Mouse (Mus musculus): ENCODE measurements around the gene Tm4sf20. TPM values are rescaled to one million over a fixed set of nuclear protein-coding genes. Genes with fewer than 3 reads are reported as not detected.

Tm4sf20 gene
- polyA plus RNA-seq, 1 experiment from 2014 or later = 0.23 TPM

DNA sequence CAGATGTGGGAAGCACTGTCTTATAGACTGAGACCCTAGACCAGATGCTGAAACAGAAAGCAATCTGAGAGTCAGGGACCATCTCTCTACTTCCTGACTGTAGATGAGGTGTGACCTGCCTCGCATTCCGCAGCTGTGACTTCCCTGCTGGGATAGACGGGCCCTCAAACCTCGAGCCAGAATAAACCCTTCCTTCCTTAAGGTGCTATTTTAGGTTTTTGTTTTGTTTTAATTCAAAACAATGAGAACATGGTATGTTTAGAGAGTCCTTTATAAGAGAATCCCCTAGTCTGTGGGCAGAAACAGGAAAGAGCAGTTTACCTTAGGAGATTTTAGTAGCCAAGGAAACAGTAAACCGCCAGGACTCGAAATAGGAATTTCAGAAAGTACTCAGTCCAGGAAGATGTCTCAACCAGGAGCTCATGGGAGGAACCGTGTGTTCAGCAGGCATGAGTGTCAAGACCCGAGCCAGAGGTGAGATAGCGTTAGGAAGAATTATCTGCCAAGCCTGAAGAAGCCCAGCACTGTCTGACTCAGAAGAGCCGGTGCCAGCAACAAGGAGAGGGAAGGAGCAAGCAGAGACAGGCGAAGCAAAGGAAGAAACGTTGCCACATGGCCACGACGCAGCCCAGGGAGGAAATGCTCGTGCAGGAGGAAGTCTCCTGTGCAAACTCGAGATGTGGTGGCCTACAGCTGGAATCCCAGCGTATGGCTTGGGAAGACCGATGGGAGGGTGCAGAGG is 27.6 kb upstream of the Tm4sf20 start:
- Histone ChIP-seq H3K4me1 (peaks cover 6% of the 10 kb centered on the region; the same call in 1 of the 2 replicates), H3K9ac (no peak overlapping the region), H3K27ac (no peak overlapping the region), H3K36me3 (no peaks in the 10 kb centered on the region), H3K4me3 (no peak overlapping the region), H3K9me3 (no peaks in the 10 kb centered on the region), H3K4me2 (replicated peaks) (no peak overlapping the region), H3K27me3 (no peaks in the 10 kb centered on the region)
- 62% methylated on average over 18 of the region's 18 CpGs for WGBS
- ATAC-seq (ENCODE audit: low FRiP score, low read depth) = no peak

DNA sequence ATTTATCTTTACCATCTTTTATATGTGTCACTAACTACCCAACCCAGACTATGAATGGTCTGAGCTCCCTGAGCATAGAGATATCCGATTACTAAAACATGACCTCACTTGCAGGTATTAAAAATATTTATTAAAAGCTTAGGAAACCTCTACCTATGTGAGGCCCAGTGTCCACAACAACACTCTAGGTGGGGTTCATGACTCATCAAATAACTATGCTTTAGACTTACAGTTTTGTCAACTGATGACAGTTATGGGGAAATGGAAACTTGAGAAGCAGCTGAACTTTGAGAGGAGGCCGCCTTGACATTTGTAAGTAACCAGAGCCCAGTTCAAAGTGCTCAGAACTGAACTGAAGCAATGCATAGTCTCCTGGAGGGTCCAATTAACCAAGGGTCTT is 26.9 kb upstream of the Tm4sf20 start:
- Histone ChIP-seq H3K4me3 (no peak overlapping the region), H3K36me3 (no peaks in the 10 kb centered on the region)
- WGBS = 72% methylated on average over 2 of the region's 2 CpGs

DNA sequence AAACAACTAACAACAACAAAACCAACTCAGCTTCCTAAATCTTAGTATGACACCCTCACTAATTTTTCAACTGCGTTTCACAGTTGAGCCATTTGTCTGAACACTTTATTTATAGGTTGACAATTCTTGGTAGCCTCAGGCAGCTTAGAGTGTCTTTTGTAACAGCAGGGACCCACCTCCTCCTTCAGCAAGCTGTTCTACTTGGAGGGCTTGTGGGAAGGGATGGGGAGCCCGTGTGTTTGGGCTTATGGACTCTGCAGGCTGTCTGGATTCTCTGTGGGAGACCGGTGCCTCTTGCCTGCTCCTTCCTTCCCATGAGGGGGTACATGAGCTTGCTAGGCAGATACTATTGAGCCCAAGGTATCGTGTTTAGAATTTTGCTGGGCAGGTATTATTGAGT is 25.7 kb upstream of the Tm4sf20 start:
- no peaks in the 10 kb centered on the region for H3K36me3 ChIP-seq
- no peak overlapping the region for H3K4me3 ChIP-seq
- no peaks in the 10 kb centered on the region for H3K27me3 ChIP-seq
- peaks cover 6% of the 10 kb centered on the region; the same call in 1 of the 2 replicates for H3K4me1 ChIP-seq
- WGBS = 57% methylated on average over 4 of the region's 4 CpGs
- H3K27ac ChIP-seq = no peak overlapping the region
- no peak for ATAC-seq (ENCODE audit: low FRiP score, low read depth)
- H3K9ac ChIP-seq = no peak overlapping the region
- H3K4me2 ChIP-seq (replicated peaks) = no peak overlapping the region
- H3K9me3 ChIP-seq = no peaks in the 10 kb centered on the region

More for the DNA sequence above, 26.9 kb upstream of the Tm4sf20 start:
- Histone ChIP-seq H3K27me3 (no peaks in the 10 kb centered on the region), H3K27ac (no peak overlapping the region), H3K4me2 (replicated peaks) (no peak overlapping the region), H3K4me1 (peaks cover 6% of the 10 kb centered on the region; the same call in 1 of the 2 replicates), H3K9ac (no peak overlapping the region), H3K9me3 (no peaks in the 10 kb centered on the region)
- ATAC-seq (ENCODE audit: low FRiP score, low read depth) = no peak

DNA sequence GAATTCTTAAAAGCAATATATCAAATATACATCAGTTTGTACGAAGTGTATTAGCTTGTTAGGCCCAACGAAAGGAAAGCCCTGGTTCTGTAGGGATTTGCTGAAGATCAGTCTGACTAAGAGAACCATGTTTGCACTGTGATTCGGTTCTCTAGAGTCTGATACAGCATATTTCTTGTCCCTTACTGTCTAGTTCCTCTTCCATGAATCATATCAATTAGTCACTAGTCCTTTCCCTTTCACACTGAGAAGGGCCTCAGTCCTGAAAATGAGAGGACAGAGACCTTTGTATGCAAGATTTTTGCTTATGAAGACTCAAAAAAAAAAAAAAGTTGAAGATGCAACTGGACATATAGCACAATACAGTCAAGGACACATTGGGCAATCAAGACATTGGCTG is 24.8 kb upstream of the Tm4sf20 start:
- H3K4me1 ChIP-seq = peaks cover 7% of the 10 kb centered on the region; the same call in 1 of the 2 replicates
- no peak for ATAC-seq (ENCODE audit: low FRiP score, low read depth)
- no peak overlapping the region for H3K9ac ChIP-seq
- no peaks in the 10 kb centered on the region for H3K36me3 ChIP-seq
- no peak overlapping the region for H3K4me2 ChIP-seq (replicated peaks)
- H3K9me3 ChIP-seq = no peaks in the 10 kb centered on the region
- no peak overlapping the region for H3K4me3 ChIP-seq
- H3K27me3 ChIP-seq = no peaks in the 10 kb centered on the region
- H3K27ac ChIP-seq = no peak overlapping the region
- 86% methylated on average over 3 of the region's 3 CpGs for WGBS

DNA sequence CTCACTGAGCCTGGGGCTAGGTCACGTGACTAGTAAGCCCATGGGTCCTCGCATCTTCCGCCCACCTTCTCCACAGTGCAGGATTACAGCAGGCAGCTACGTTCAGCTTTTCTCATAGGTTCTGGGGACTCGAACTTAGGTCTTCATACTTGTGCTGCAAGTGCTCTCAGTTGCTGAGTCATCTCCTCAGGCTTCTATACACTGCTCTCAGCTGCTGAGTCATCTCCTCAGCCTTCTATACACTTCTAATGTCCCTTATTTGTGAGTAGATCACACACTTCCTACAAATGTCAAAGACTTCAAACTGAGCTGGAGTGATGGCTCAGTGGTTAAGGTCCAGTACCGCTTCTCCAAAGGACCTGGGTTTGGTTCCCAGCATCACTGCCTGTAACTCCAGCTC is 24.0 kb upstream of the Tm4sf20 start:
- Histone ChIP-seq H3K4me2 (replicated peaks) (no peak overlapping the region), H3K9me3 (no peaks in the 10 kb centered on the region), H3K27me3 (no peaks in the 10 kb centered on the region), H3K27ac (no peak overlapping the region), H3K9ac (no peak overlapping the region), H3K4me1 (peaks cover 14% of the 10 kb centered on the region; the same call in 1 of the 2 replicates), H3K36me3 (no peaks in the 10 kb centered on the region), H3K4me3 (no peak overlapping the region)
- 88% methylated on average over 6 of the region's 6 CpGs for WGBS
- ATAC-seq (ENCODE audit: low FRiP score, low read depth) = no peak

DNA sequence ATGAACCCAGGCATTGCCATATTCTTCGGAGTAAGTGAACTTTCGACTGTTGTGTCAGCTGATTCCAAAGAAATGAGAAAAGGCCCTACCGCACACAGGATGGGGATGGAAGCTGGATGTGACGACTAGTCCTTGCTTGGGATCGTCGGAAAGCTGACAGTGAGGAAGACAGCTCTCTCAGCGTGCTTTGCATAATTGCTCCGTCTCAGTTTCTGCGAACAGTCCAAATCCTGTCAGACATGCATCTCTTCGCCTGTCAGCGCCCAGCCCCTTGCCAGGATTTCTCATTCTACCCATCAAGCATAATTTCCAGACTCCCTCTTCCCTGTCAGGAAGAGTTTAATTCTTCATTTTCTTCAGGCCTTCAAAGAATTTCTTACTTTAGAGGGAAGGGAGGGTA is 22.8 kb upstream of the Tm4sf20 start:
- Histone ChIP-seq H3K4me1 (peaks cover 14% of the 10 kb centered on the region; the same call in 1 of the 2 replicates), H3K27ac (no peak overlapping the region), H3K4me3 (no peak overlapping the region), H3K9ac (no peak overlapping the region), H3K36me3 (no peaks in the 10 kb centered on the region), H3K27me3 (no peaks in the 10 kb centered on the region), H3K9me3 (no peaks in the 10 kb centered on the region), H3K4me2 (replicated peaks) (no peak overlapping the region)
- ATAC-seq (ENCODE audit: low FRiP score, low read depth) = no peak
- 85% methylated on average over 11 of the region's 11 CpGs for WGBS

DNA sequence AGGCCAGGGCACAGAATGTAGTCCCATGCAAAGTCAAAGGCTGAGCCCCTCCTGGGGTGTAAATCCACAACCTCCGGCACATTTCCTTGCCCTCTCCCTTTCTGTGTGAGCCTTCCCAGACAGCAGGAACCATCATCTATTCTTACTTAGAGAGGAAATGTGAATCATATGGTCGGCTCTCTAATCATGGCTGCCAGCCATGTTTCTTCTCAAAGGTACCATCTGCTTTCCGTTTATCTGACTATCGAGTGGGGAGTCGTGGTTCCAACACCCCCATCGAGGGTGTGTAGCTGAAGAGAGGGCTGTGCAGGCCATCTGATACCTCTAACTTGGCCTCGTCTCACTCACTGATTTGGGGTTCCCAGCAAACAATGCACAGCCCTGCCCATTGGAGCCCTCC is 19.8 kb upstream of the Tm4sf20 start:
- Histone ChIP-seq H3K9me3 (no peaks in the 10 kb centered on the region), H3K27me3 (no peaks in the 10 kb centered on the region), H3K27ac (no peak overlapping the region; the same call in 1 of the 2 replicates), H3K4me2 (replicated peaks) (no peak overlapping the region), H3K36me3 (no peaks in the 10 kb centered on the region), H3K4me1 (peaks cover 8% of the 10 kb centered on the region; the same call in 1 of the 2 replicates), H3K9ac (no peak overlapping the region), H3K4me3 (no peak overlapping the region)
- 49% methylated on average over 7 of the region's 7 CpGs for WGBS
- peak; percentile 45; the same call in 1 of the 2 replicates for ATAC-seq (ENCODE audit: low FRiP score, low read depth)

DNA sequence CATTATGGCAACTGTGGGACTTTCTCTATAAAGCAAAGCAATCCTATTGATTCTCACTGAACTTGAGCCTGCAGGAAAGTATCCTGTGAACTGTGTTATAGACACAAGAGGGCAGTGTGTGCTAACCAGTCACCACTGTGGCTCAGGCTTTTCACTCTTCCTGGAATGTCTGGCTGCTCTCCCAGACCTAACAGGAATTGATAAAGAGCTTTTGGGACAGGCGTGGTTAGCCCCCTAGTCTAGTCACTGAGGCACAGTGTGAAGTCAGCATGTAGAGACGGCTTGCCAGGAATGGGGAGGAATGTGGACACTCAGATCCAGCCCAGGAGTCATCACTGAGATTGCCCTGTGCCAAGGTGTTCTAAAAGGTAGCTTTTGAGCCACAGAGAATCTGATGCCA is 19.2 kb upstream of the Tm4sf20 start:
- peak; percentile 86 for ATAC-seq (ENCODE audit: low FRiP score, low read depth)

DNA sequence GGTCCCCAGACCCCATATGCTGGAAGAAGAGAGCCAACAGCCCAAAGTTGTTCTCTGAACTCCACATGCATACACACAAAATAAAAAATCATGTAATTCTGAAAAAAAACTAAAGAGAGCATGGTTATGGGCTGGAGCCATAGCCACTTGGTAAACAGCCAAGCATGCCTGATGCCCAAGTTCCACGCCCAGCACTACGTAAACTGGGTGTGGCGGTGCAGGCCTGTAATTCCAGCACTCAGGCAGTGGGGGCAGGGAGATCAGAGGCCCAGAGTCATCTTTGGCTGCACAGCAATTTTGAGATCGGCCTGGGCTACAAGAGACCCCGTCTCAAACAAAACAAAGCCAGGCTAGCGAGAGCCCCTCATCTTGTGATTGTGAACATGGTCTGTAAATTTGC is 17.3 kb upstream of the Tm4sf20 start:
- no peaks in the 10 kb centered on the region for H3K27me3 ChIP-seq
- H3K4me1 ChIP-seq = peaks cover 8% of the 10 kb centered on the region; the same call in 1 of the 2 replicates
- no peak overlapping the region for H3K27ac ChIP-seq
- H3K9me3 ChIP-seq = no peaks in the 10 kb centered on the region
- H3K4me2 ChIP-seq (replicated peaks) = no peak overlapping the region
- no peak overlapping the region for H3K9ac ChIP-seq
- H3K4me3 ChIP-seq = no peak overlapping the region
- WGBS = 61% methylated on average over 6 of the region's 6 CpGs
- no peak for ATAC-seq (ENCODE audit: low FRiP score, low read depth)
- H3K36me3 ChIP-seq = no peaks in the 10 kb centered on the region

More for the DNA sequence above, 19.2 kb upstream of the Tm4sf20 start:
- Histone ChIP-seq H3K4me1 (peaks cover 8% of the 10 kb centered on the region; the same call in 1 of the 2 replicates), H3K4me3 (no peak overlapping the region), H3K9ac (no peak overlapping the region), H3K27me3 (no peaks in the 10 kb centered on the region), H3K4me2 (replicated peaks) (no peak overlapping the region), H3K9me3 (no peaks in the 10 kb centered on the region), H3K27ac (no peak overlapping the region), H3K36me3 (no peaks in the 10 kb centered on the region)
- WGBS = 1% methylated on average over 2 of the region's 2 CpGs

DNA sequence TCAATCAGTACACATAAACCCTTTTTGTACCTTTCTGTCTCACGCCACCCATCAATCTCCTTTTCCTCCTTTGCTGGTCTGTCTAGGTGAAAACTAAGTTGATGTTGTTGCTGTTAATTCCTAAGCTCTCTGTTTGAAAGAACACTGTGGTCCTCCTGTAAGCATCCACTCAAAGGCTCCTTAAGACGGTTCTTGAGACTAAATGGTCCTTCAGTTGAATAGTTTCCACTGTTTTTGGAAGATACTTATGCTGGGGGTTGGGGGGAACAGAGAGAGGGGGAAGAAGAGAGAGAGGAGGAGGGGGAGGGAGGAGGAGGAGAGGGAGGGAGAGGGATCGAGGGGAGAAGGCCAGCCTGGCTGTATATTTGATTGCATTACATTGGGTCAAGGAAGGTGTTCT is 15.3 kb upstream of the Tm4sf20 start:
- H3K9me3 ChIP-seq = no peaks in the 10 kb centered on the region
- H3K4me3 ChIP-seq = no peak overlapping the region
- no peak for ATAC-seq (ENCODE audit: low FRiP score, low read depth)
- 75% methylated on average over 3 of the region's 3 CpGs for WGBS
- peaks cover 8% of the 10 kb centered on the region; the same call in 1 of the 2 replicates for H3K4me1 ChIP-seq
- no peaks in the 10 kb centered on the region for H3K36me3 ChIP-seq
- no peaks in the 10 kb centered on the region for H3K27me3 ChIP-seq
- H3K27ac ChIP-seq = no peak overlapping the region
- no peak overlapping the region for H3K4me2 ChIP-seq (replicated peaks)
- H3K9ac ChIP-seq = no peak overlapping the region

DNA sequence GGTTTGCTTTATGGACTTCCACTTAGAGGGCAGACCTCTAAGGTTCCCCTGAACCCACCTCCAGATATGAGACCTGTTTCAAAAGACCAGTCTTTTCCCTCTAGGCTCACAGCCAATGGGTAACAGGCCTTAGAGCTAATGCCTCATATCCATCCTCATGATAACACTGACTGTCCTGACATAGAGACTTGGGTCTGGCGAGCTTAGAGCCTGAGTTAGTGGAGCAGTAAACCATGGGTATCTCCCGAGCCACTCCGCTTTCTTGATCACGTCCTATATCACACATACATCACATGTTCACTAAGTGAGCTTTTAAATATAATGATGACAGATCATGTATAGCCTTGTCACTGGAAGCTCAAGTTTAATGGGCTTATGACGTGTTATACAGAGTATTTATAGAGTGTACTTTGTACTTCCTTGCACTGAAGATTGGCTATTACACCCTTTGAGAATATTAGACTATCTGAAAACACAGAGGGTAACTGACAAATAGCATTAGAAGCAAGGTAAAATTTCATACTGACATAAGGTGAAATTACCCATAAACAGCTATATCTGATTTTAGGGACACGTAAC is 11.2 kb upstream of the Tm4sf20 start:
- no peak overlapping the region for H3K27ac ChIP-seq
- 79% methylated on average over 6 of the region's 6 CpGs for WGBS
- H3K9ac ChIP-seq = no peak overlapping the region
- no peaks in the 10 kb centered on the region for H3K36me3 ChIP-seq
- no peak overlapping the region for H3K4me3 ChIP-seq
- H3K4me1 ChIP-seq = no peaks in the 10 kb centered on the region
- no peaks in the 10 kb centered on the region for H3K27me3 ChIP-seq
- 0 out of 2 replicates have a peak, but pooled peaks cover 2% of the 10 kb centered on the region for H3K9me3 ChIP-seq
- no peak overlapping the region for H3K4me2 ChIP-seq (replicated peaks)
- no peak for ATAC-seq (ENCODE audit: low FRiP score, low read depth)

DNA sequence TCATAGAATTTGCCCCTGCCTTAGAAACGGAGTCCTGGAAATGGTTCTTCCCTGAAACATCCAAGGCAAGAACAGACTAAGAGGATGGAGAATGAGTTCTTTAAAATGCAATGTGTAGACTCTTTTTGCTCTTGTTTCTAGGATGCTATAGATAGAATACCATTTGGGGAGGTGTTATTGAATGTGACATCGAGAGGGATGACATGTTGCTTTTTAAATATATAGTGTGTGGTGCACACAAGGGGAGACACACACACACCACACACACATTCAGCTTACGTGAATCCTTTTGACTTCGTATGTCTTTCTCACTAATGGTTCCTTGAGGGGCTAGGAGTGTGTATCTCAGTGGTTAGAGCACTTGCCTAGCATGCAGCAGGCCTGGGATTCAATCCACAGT is 7.0 kb upstream of the Tm4sf20 start:
- H3K9ac ChIP-seq = no peak overlapping the region
- no peak overlapping the region for H3K4me3 ChIP-seq
- no peaks in the 10 kb centered on the region for H3K4me1 ChIP-seq
- no peak for ATAC-seq (ENCODE audit: low FRiP score, low read depth)
- H3K27me3 ChIP-seq = no peaks in the 10 kb centered on the region
- H3K9me3 ChIP-seq = 0 out of 2 replicates have a peak, but pooled peaks cover 4% of the 10 kb centered on the region
- no peak overlapping the region for H3K27ac ChIP-seq
- no peak overlapping the region for H3K4me2 ChIP-seq (replicated peaks)
- WGBS = 93% methylated on average over 4 of the region's 4 CpGs
- H3K36me3 ChIP-seq = no peaks in the 10 kb centered on the region
